Mouse (Mus musculus): ENCODE measurements around the gene Btbd9. TPM values are rescaled to one million over a fixed set of nuclear protein-coding genes. Genes with fewer than 3 reads are reported as not detected.

Btbd9 gene
- total and polyA plus RNA-seq, 2 experiments from 2014 or later, result 30.3 to 31.0 TPM

- no peak overlapping the region for H3K9ac ChIP-seq (replicated peaks; ENCODE audit: low read depth, low read length)
- no peak overlapping the region for H3K4me2 ChIP-seq (ENCODE audit: low read depth, low read length)
- no peaks in the 10 kb centered on the region for H3K9me3 ChIP-seq (replicated peaks; ENCODE audit: control insufficient read depth, low read length)
- no peaks in the 10 kb centered on the region for H3K27me3 ChIP-seq (ENCODE audit: control insufficient read depth, insufficient read depth, low read length)
- no peak overlapping the region for H3K27ac ChIP-seq (ENCODE audit: low read depth)
- no peak for ATAC-seq (ENCODE audit: insufficient read depth, low read depth)
- peaks cover 14% of the 10 kb centered on the region for H3K4me1 ChIP-seq (ENCODE audit: control insufficient read depth, insufficient read depth)
- TF ChIP-seq EP300 (IDR thresholded peaks at IDR 0.05; ENCODE audit: low read depth) (no peak), CTCF (IDR thresholded peaks at IDR 0.05; ENCODE audit: low read depth) (no peak)
- H3K36me3 ChIP-seq (replicated peaks; ENCODE audit: control insufficient read depth, insufficient read depth, low read length), result no peaks in the 10 kb centered on the region
- no peak for DNase-seq (ENCODE audit: low spot score)
- H3K4me3 ChIP-seq (ENCODE audit: low read depth, low read length), result no peak overlapping the region
- WGBS, result 79% methylated on average over 3 of the region's 3 CpGs
These were observed 231.3 kb downstream of the Btbd9 start for GRCm38 (mm10) chr17:30345008-30345407.

GRCm38 (mm10) chr17:30343701-30344473 lies 232.4 kb downstream of the Btbd9 start:
- no peak for ATAC-seq (ENCODE audit: insufficient read depth, low read depth)
- DNase-seq (ENCODE audit: low spot score), result no peak
- Histone ChIP-seq H3K4me1 (ENCODE audit: control insufficient read depth, insufficient read depth) (peaks cover 14% of the 10 kb centered on the region), H3K4me2 (ENCODE audit: low read depth, low read length) (no peak overlapping the region), H3K9ac (replicated peaks; ENCODE audit: low read depth, low read length) (no peak overlapping the region), H3K27me3 (ENCODE audit: control insufficient read depth, insufficient read depth, low read length) (no peaks in the 10 kb centered on the region), H3K9me3 (replicated peaks; ENCODE audit: control insufficient read depth, low read length) (no peaks in the 10 kb centered on the region), H3K4me3 (ENCODE audit: low read depth, low read length) (no peak overlapping the region), H3K27ac (ENCODE audit: low read depth) (no peak overlapping the region), H3K36me3 (replicated peaks; ENCODE audit: control insufficient read depth, insufficient read depth, low read length) (no peaks in the 10 kb centered on the region)
- no peak for TF ChIP-seq EP300 (IDR thresholded peaks at IDR 0.05; ENCODE audit: low read depth)
- no peak for TF ChIP-seq CTCF (IDR thresholded peaks at IDR 0.05; ENCODE audit: low read depth)
- 61% methylated on average over 9 of the region's 9 CpGs for WGBS

- Histone ChIP-seq H3K27ac (ENCODE audit: low read depth) (no peak overlapping the region), H3K4me1 (ENCODE audit: control insufficient read depth, insufficient read depth) (0 out of 2 replicates have a peak, but pooled peaks cover 2% of the 10 kb centered on the region), H3K4me2 (ENCODE audit: low read depth, low read length) (no peak overlapping the region), H3K9me3 (replicated peaks; ENCODE audit: control insufficient read depth, low read length) (no peaks in the 10 kb centered on the region), H3K27me3 (ENCODE audit: control insufficient read depth, insufficient read depth, low read length) (no peaks in the 10 kb centered on the region), H3K9ac (replicated peaks; ENCODE audit: low read depth, low read length) (no peak overlapping the region), H3K36me3 (replicated peaks; ENCODE audit: control insufficient read depth, insufficient read depth, low read length) (no peaks in the 10 kb centered on the region), H3K4me3 (ENCODE audit: low read depth, low read length) (no peak overlapping the region)
- DNase-seq (ENCODE audit: low spot score) (no peak), ATAC-seq (ENCODE audit: insufficient read depth, low read depth) (no peak)
- 86% methylated on average over 6 of the region's 6 CpGs for WGBS
- TF ChIP-seq CTCF (IDR thresholded peaks at IDR 0.05; ENCODE audit: low read depth), result no peak
These were observed 234.7 kb downstream of the Btbd9 start for GRCm38 (mm10) chr17:30341556-30341955.

- DNase-seq (ENCODE audit: low spot score), result no peak
- Histone ChIP-seq H3K9me3 (replicated peaks; ENCODE audit: control insufficient read depth, low read length) (no peaks in the 10 kb centered on the region), H3K27me3 (ENCODE audit: control insufficient read depth, insufficient read depth, low read length) (no peaks in the 10 kb centered on the region), H3K4me2 (ENCODE audit: low read depth, low read length) (no peak overlapping the region), H3K9ac (replicated peaks; ENCODE audit: low read depth, low read length) (no peak overlapping the region), H3K4me3 (ENCODE audit: low read depth, low read length) (no peak overlapping the region), H3K27ac (ENCODE audit: low read depth) (no peak overlapping the region), H3K4me1 (ENCODE audit: control insufficient read depth, insufficient read depth) (0 out of 2 replicates have a peak, but pooled peaks cover 2% of the 10 kb centered on the region), H3K36me3 (replicated peaks; ENCODE audit: control insufficient read depth, insufficient read depth, low read length) (no peaks in the 10 kb centered on the region)
- TF ChIP-seq CTCF (IDR thresholded peaks at IDR 0.05; ENCODE audit: low read depth), result no peak
- TF ChIP-seq EP300 (IDR thresholded peaks at IDR 0.05; ENCODE audit: low read depth), result no peak
- ATAC-seq (ENCODE audit: insufficient read depth, low read depth), result no peak
- 77% methylated on average over 13 of the region's 13 CpGs for WGBS
These were observed 235.7 kb downstream of the Btbd9 start for GRCm38 (mm10) chr17:30340495-30341126.

GRCm38 (mm10) chr17:30339317-30339716 lies 237.0 kb downstream of the Btbd9 start:
- Histone ChIP-seq H3K9me3 (replicated peaks; ENCODE audit: control insufficient read depth, low read length) (no peaks in the 10 kb centered on the region), H3K4me2 (ENCODE audit: low read depth, low read length) (no peak overlapping the region), H3K4me1 (ENCODE audit: control insufficient read depth, insufficient read depth) (0 out of 2 replicates have a peak, but pooled peaks cover 2% of the 10 kb centered on the region), H3K36me3 (replicated peaks; ENCODE audit: control insufficient read depth, insufficient read depth, low read length) (no peaks in the 10 kb centered on the region), H3K27ac (ENCODE audit: low read depth) (no peak overlapping the region), H3K27me3 (ENCODE audit: control insufficient read depth, insufficient read depth, low read length) (no peaks in the 10 kb centered on the region), H3K4me3 (ENCODE audit: low read depth, low read length) (no peak overlapping the region), H3K9ac (replicated peaks; ENCODE audit: low read depth, low read length) (no peak overlapping the region)
- WGBS, result 89% methylated on average over 5 of the region's 5 CpGs
- TF ChIP-seq EP300 (IDR thresholded peaks at IDR 0.05; ENCODE audit: low read depth) (no peak), CTCF (IDR thresholded peaks at IDR 0.05; ENCODE audit: low read depth) (no peak)
- DNase-seq (ENCODE audit: low spot score) (no peak), ATAC-seq (ENCODE audit: insufficient read depth, low read depth) (no peak)

All from heart, postnatal 0 days (tissue).